Mouse (Mus musculus): ENCODE results near the gene Aldh3b1. TPM values are rescaled to one million over a fixed set of nuclear protein-coding genes. Genes with fewer than 3 reads are reported as not detected.

The Aldh3b1 gene
- total and polyA plus RNA-seq, 2 experiments from 2014 or later: 4.1 to 4.2 TPM

DNA sequence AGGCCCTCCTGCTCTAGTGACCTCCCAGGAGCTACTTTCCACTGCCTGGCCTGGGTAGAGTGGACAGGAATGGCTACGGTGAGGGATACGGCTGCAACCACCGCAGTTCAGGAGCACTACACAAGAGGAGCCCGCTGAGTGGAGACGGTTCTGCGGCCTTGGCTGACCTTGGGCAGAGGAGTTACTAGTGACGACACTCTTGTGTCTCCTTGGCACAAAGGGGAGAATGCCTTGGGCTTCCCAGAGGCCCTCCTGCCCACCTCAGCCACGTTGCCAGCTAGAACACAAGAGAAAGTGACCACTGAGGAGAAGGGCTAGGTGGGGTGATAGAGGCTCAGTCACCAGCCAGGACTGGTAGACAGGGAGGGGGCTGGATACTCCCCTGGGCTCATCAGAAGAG lies 5.4 kb downstream of the Aldh3b1 start:
- ATAC-seq: no peak
- Histone ChIP-seq H3K36me3 (ENCODE audit: insufficient read depth) (no peaks in the 10 kb centered on the region), H3K4me3 (ENCODE audit: low read depth, low read length) (no peak overlapping the region), H3K27me3 (ENCODE audit: insufficient read depth, low read length) (no peaks in the 10 kb centered on the region), H3K4me2 (ENCODE audit: low read depth) (no peak overlapping the region), H3K9ac (no peak overlapping the region), H3K9me3 (ENCODE audit: low read length) (no peaks in the 10 kb centered on the region), H3K4me1 (ENCODE audit: insufficient read depth) (no peaks in the 10 kb centered on the region), H3K27ac (ENCODE audit: low read depth, low read length) (no peak overlapping the region; the same call in 1 of the 2 replicates)
- WGBS: 84% methylated on average over 8 of the region's 8 CpGs
- no peak for DNase-seq
- TF ChIP-seq CTCF (IDR thresholded peaks at IDR 0.05; ENCODE audit: low read depth): no peak

DNA sequence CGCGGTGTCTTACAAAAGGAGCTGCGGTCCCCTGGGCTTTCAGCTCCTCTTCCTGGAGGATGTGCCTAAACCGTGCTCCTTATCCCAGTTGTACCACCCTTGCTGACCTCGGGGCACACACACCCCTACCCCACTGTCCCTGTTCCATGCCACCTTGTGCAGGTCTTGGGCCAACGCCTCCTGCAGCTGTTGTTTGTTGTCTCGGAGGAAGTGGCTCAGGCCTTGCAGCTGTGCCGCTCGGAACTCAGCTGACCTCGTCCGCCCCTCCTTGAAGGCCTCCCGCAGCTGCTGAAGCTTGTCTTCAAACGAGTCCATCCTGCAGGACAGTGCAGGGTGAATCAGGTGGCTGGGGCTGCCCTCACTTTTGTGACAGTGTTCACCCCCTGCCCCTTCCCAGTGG lies 6.0 kb downstream of the Aldh3b1 start:
- no peak for TF ChIP-seq CTCF (IDR thresholded peaks at IDR 0.05; ENCODE audit: low read depth)
- no peak overlapping the region for H3K9ac ChIP-seq
- no peak overlapping the region for H3K4me3 ChIP-seq (ENCODE audit: low read depth, low read length)
- no peaks in the 10 kb centered on the region for H3K4me1 ChIP-seq (ENCODE audit: insufficient read depth)
- 64% methylated on average over 13 of the region's 13 CpGs for WGBS
- no peaks in the 10 kb centered on the region for H3K9me3 ChIP-seq (ENCODE audit: low read length)
- H3K4me2 ChIP-seq (ENCODE audit: low read depth): no peak overlapping the region
- H3K36me3 ChIP-seq (ENCODE audit: insufficient read depth): no peaks in the 10 kb centered on the region
- H3K27ac ChIP-seq (ENCODE audit: low read depth, low read length): no peak overlapping the region
- no peaks in the 10 kb centered on the region for H3K27me3 ChIP-seq (ENCODE audit: insufficient read depth, low read length)
- ATAC-seq: no peak
- DNase-seq: no peak

DNA sequence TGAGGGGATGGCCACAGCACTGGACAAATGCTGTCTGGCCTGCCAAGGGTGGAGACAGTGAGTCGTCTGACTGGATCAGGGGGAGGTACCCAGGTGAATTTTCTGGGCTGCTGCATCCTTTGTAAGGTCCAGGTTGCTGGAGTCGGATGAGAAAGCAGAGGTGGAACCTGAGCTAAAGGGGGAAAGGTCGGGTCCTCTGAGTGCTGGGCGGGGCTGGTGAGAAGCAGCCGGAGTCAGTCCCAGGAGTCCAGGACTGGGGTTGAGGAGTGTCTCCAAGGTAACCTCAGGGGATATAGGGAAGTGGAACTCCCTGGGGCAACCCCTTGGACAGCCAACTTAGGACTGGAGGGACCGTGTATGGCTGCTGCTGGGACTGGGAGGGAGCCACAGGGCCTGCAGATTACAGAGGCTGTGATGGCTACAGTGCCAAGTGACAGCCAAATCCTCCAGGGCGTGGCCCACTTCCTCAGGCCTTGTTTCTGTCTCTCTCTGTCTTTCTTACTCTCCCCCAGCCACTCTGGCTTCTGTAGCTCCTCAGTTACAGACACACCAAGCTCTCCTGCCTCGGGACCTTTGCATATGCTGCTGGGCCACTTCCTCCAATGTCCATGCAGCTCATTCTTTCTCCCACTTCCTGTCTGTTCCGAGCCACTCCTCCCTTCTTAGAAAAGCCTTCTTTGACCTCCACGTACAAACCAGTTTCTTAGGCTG lies 6.8 kb downstream of the Aldh3b1 start:
- 48% methylated on average over 10 of the region's 10 CpGs for WGBS
- Histone ChIP-seq H3K4me2 (ENCODE audit: low read depth) (no peak overlapping the region), H3K9ac (no peak overlapping the region), H3K9me3 (ENCODE audit: low read length) (no peaks in the 10 kb centered on the region), H3K4me1 (ENCODE audit: insufficient read depth) (no peaks in the 10 kb centered on the region), H3K27me3 (ENCODE audit: insufficient read depth, low read length) (no peaks in the 10 kb centered on the region), H3K27ac (ENCODE audit: low read depth, low read length) (no peak overlapping the region), H3K4me3 (ENCODE audit: low read depth, low read length) (no peak overlapping the region), H3K36me3 (ENCODE audit: insufficient read depth) (no peaks in the 10 kb centered on the region)
- TF ChIP-seq CTCF (IDR thresholded peaks at IDR 0.05; ENCODE audit: low read depth): no peak
- no peak for ATAC-seq
- no peak for DNase-seq

DNA sequence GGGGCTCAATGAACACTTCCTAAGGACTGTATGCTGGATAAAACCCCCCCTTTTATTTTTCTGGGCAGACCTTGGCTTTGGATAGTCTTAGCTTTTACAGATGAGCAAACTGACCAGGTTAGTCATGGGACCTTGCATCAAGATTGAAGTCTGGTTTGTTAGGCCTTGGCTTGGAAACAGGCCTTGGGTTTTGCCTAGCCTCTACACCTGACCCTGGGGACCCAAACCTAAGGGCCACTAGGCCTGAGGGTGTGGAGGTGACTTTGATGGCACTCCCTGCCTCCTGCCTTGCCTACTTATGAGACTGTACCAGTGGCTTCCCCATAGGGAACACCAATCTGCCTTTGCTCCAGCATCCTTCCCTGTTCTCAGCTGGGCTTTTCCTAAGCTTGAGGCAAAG lies 9.7 kb downstream of the Aldh3b1 start:
- H3K4me2 ChIP-seq (ENCODE audit: low read depth): no peak overlapping the region
- H3K27ac ChIP-seq (ENCODE audit: low read depth, low read length): no peak overlapping the region
- H3K9ac ChIP-seq: no peak overlapping the region
- H3K27me3 ChIP-seq (ENCODE audit: insufficient read depth, low read length): no peaks in the 10 kb centered on the region
- H3K4me1 ChIP-seq (ENCODE audit: insufficient read depth): no peaks in the 10 kb centered on the region
- ATAC-seq (no peak), DNase-seq (no peak)
- no peaks in the 10 kb centered on the region for H3K36me3 ChIP-seq (ENCODE audit: insufficient read depth)
- no peak overlapping the region for H3K4me3 ChIP-seq (ENCODE audit: low read depth, low read length)
- H3K9me3 ChIP-seq (ENCODE audit: low read length): no peaks in the 10 kb centered on the region
- TF ChIP-seq CTCF (IDR thresholded peaks at IDR 0.05; ENCODE audit: low read depth): no peak

DNA sequence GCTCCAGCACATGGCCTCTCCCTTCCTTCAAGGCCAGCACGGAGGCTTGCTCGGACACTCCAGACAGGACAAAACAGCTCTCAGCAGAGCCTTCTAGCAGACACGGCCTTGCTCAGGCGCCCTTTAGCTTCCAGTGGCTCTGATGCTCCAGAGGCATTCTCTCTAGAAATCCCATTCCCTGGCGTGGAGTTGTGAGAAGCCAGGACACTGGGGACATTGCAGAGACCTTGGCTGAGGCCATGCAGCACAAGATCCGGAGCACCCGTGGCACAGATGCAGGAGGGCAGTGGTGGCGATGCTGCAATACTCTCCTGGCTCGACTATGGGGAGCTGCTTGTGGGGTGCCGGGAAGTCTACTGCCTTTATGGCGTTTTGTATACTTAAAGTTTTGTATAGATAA lies 12.9 kb downstream of the Aldh3b1 start:
- H3K4me1 ChIP-seq (ENCODE audit: insufficient read depth): peaks cover 10% of the 10 kb centered on the region; the same call in 1 of the 2 replicates
- no peak overlapping the region for H3K27ac ChIP-seq (ENCODE audit: low read depth, low read length)
- ATAC-seq: no peak
- no peaks in the 10 kb centered on the region for H3K9me3 ChIP-seq (ENCODE audit: low read length)
- WGBS: 81% methylated on average over 11 of the region's 11 CpGs
- no peak overlapping the region for H3K4me2 ChIP-seq (ENCODE audit: low read depth)
- no peak overlapping the region for H3K4me3 ChIP-seq (ENCODE audit: low read depth, low read length)
- TF ChIP-seq CTCF (IDR thresholded peaks at IDR 0.05; ENCODE audit: low read depth): no peak
- no peak for DNase-seq
- H3K36me3 ChIP-seq (ENCODE audit: insufficient read depth): no peaks in the 10 kb centered on the region
- H3K27me3 ChIP-seq (ENCODE audit: insufficient read depth, low read length): no peaks in the 10 kb centered on the region
- no peak overlapping the region for H3K9ac ChIP-seq

DNA sequence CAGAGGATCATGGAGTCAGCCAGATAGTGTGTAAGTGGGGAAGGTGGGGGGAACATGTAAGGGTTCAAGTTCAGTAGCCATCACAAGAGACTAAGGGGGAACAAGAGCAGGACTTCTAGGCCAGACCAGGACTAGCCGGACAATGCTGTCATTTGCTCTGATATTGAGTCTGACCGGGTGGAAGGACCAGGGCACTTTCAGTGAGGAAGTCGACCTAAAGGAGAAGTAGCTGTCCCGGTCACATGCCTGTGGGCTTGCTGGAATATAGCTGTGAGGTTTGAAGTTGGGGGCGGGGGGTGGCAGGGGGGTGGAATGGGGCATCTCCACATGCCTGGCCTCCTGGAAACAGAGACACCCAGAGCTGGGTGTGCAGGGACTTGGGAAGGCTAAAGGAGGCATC lies 15.1 kb downstream of the Aldh3b1 start:
- no peak overlapping the region for H3K9ac ChIP-seq
- ATAC-seq: no peak
- H3K36me3 ChIP-seq (ENCODE audit: insufficient read depth): peaks cover 11% of the 10 kb centered on the region; the same call in 1 of the 2 replicates
- DNase-seq: no peak
- H3K9me3 ChIP-seq (ENCODE audit: low read length): no peaks in the 10 kb centered on the region
- H3K27me3 ChIP-seq (ENCODE audit: insufficient read depth, low read length): no peaks in the 10 kb centered on the region
- WGBS: 85% methylated on average over 5 of the region's 5 CpGs
- TF ChIP-seq CTCF (IDR thresholded peaks at IDR 0.05; ENCODE audit: low read depth): no peak
- H3K4me2 ChIP-seq (ENCODE audit: low read depth): no peak overlapping the region
- no peak overlapping the region for H3K27ac ChIP-seq (ENCODE audit: low read depth, low read length)
- H3K4me1 ChIP-seq (ENCODE audit: insufficient read depth): peaks cover 11% of the 10 kb centered on the region; the same call in 1 of the 2 replicates
- no peak overlapping the region for H3K4me3 ChIP-seq (ENCODE audit: low read depth, low read length)

DNA sequence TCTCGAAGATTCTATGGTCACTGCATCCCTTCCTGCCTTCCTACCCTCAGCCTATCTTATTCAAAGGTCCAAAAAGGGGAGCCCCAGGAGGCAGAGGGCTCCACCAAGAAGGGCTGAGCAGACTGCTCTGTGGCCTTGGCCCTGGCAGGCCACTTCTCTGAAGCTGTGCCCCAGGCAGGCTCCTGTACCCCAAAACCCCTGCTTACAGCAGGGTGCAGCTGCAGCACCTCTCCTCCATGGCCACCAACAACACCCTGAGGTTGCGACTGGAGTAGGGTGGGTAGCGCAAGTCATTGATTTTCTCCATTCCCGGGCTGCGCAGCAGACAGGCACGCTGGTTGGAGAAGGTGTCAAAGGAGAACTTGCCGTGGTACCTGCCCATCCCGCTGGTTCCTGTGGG lies 15.9 kb downstream of the Aldh3b1 start:
- no peak for TF ChIP-seq CTCF (IDR thresholded peaks at IDR 0.05; ENCODE audit: low read depth)
- H3K27me3 ChIP-seq (ENCODE audit: insufficient read depth, low read length): no peaks in the 10 kb centered on the region
- peak overlapping the region; percentile 74 for H3K4me2 ChIP-seq (ENCODE audit: low read depth)
- H3K27ac ChIP-seq (ENCODE audit: low read depth, low read length): no peak overlapping the region
- H3K9me3 ChIP-seq (ENCODE audit: low read length): no peaks in the 10 kb centered on the region
- 87% methylated on average over 8 of the region's 8 CpGs for WGBS
- no peak overlapping the region for H3K4me3 ChIP-seq (ENCODE audit: low read depth, low read length)
- DNase-seq: no peak
- peaks cover 11% of the 10 kb centered on the region; the same call in 1 of the 2 replicates for H3K4me1 ChIP-seq (ENCODE audit: insufficient read depth)
- peaks cover 19% of the 10 kb centered on the region for H3K36me3 ChIP-seq (ENCODE audit: insufficient read depth)
- ATAC-seq: no peak
- H3K9ac ChIP-seq: no peak overlapping the region

Measured in forebrain, postnatal 0 days (tissue).